Mouse (Mus musculus) neural tube, embryonic 12.5 days (tissue): ENCODE measurements at regions not wholly inside any gene's neighbourhood (a gene's known extent, or its start where the extent isn't known, plus 50 kb on each side); places are given as distances from the start of the nearest gene placed in this dataset.

ENCODE experiments used
- ATAC-seq: fragments of 200-750 bp; cut with Nextera tagmentation; 2 replicates; pipeline ENCODE4 v1.8.0; 2017; ENCODE audit warnings: low read depth, mild to moderate bottlenecking, moderate TSS enrichment, moderate library complexity; ENCODE audit not compliant: low FRiP score
- H3K27ac ChIP-seq: fragments of 300-500 bp; sonication (generic); 2 replicates; pipeline ENCODE4 v1.5.1; 2016
- H3K27me3 ChIP-seq: fragments of 300-500 bp; sonication (generic); replicated peaks from 2 replicates; pipeline ENCODE4 v1.6.1; 2016; ENCODE audit warnings: mild to moderate bottlenecking
- H3K36me3 ChIP-seq: fragments of 300-500 bp; sonication (generic); 2 replicates; pipeline ENCODE4 v1.6.1; 2016; ENCODE audit warnings: mild to moderate bottlenecking
- H3K4me1 ChIP-seq: fragments of 300-500 bp; sonication (generic); 2 replicates; pipeline ENCODE4 v1.6.1; 2016
- H3K4me2 ChIP-seq: fragments of 300-500 bp; sonication (generic); replicated peaks from 2 replicates; pipeline ENCODE4 v1.6.1; 2016; ENCODE audit warnings: mild to moderate bottlenecking
- H3K4me3 ChIP-seq: fragments of 300-500 bp; sonication (generic); 2 replicates; pipeline ENCODE4 v1.5.1; 2016
- H3K9ac ChIP-seq: fragments of 300-500 bp; sonication (generic); 2 replicates; pipeline ENCODE4 v1.6.1; 2016; ENCODE audit warnings: mild to moderate bottlenecking
- H3K9me3 ChIP-seq: fragments of 300-500 bp; sonication (generic); 2 replicates; pipeline ENCODE4 v1.6.1; 2016; ENCODE audit warnings: mild to moderate bottlenecking
- WGBS: fragments of 180-500 bp; shearing (Covaris S2); methylation state at CpG from one replicate; pipeline ENCODE4 v1.1.7; 2016; 5-methylcytosine and 5-hydroxymethylcytosine counted together

GRCm38 (mm10) chr13:72345647-72346133, 282.9 kb upstream of the Irx2 start:
- Histone ChIP-seq H3K4me2 (peak overlapping the region; percentile 35; the same call in 1 of the 2 replicates), H3K4me3 (no peak overlapping the region), H3K9me3 (no peaks in the 10 kb centered on the region), H3K27me3 (0 out of 2 replicates have a peak, but pooled peaks cover 1% of the 10 kb centered on the region), H3K27ac (no peak overlapping the region), H3K9ac (no peak overlapping the region), H3K36me3 (no peaks in the 10 kb centered on the region), H3K4me1 (peaks cover 9% of the 10 kb centered on the region; the same call in 1 of the 2 replicates)
- ATAC-seq: peak; percentile 74
- 6% methylated on average over 6 of the region's 6 CpGs for WGBS

GRCm38 (mm10) chr13:72346207-72346943, 282.2 kb upstream of the Irx2 start:
- ATAC-seq: peak; percentile 75
- Histone ChIP-seq H3K9ac (no peak overlapping the region), H3K4me1 (peaks cover 9% of the 10 kb centered on the region; the same call in 1 of the 2 replicates), H3K4me3 (no peak overlapping the region), H3K36me3 (no peaks in the 10 kb centered on the region), H3K4me2 (peak overlapping the region; percentile 35; the same call in 1 of the 2 replicates), H3K9me3 (no peaks in the 10 kb centered on the region), H3K27me3 (0 out of 2 replicates have a peak, but pooled peaks cover 3% of the 10 kb centered on the region), H3K27ac (no peak overlapping the region)
- 16% methylated on average over 21 of the region's 21 CpGs for WGBS

- Histone ChIP-seq H3K4me2 (no peak overlapping the region), H3K9ac (no peak overlapping the region), H3K27ac (no peak overlapping the region), H3K27me3 (0 out of 2 replicates have a peak, but pooled peaks cover 3% of the 10 kb centered on the region), H3K4me3 (no peak overlapping the region), H3K36me3 (no peaks in the 10 kb centered on the region), H3K9me3 (no peaks in the 10 kb centered on the region), H3K4me1 (peaks cover 9% of the 10 kb centered on the region; the same call in 1 of the 2 replicates)
- ATAC-seq: peak; percentile 14; the same call in 1 of the 2 replicates
- WGBS: 42% methylated on average over 14 of the region's 14 CpGs
Measured at GRCm38 (mm10) chr13:72346944-72347586, 281.6 kb upstream of the Irx2 start.

GRCm38 (mm10) chr13:72352641-72353181, 275.9 kb upstream of the Irx2 start:
- H3K27ac ChIP-seq: no peak overlapping the region
- no peak overlapping the region for H3K4me3 ChIP-seq
- H3K27me3 ChIP-seq: 0 out of 2 replicates have a peak, but pooled peaks cover 3% of the 10 kb centered on the region
- no peaks in the 10 kb centered on the region for H3K9me3 ChIP-seq
- H3K4me1 ChIP-seq: 0 out of 2 replicates have a peak, but pooled peaks cover 6% of the 10 kb centered on the region
- no peak overlapping the region for H3K9ac ChIP-seq
- H3K36me3 ChIP-seq: no peaks in the 10 kb centered on the region
- peak; percentile 79 for ATAC-seq
- peak overlapping the region; percentile 40 for H3K4me2 ChIP-seq
- 28% methylated on average over 18 of the region's 18 CpGs for WGBS

GRCm38 (mm10) chr13:72355297-72355696, 273.3 kb upstream of the Irx2 start:
- no peak for ATAC-seq
- H3K27me3 ChIP-seq: 0 out of 2 replicates have a peak, but pooled peaks cover 3% of the 10 kb centered on the region

GRCm38 (mm10) chr13:72355821-72356220, 272.8 kb upstream of the Irx2 start:
- Histone ChIP-seq H3K4me1 (0 out of 2 replicates have a peak, but pooled peaks cover 6% of the 10 kb centered on the region), H3K4me3 (no peak overlapping the region), H3K36me3 (no peaks in the 10 kb centered on the region), H3K27me3 (0 out of 2 replicates have a peak, but pooled peaks cover under 1% of the 10 kb centered on the region), H3K9ac (no peak overlapping the region), H3K4me2 (no peak overlapping the region), H3K27ac (no peak overlapping the region), H3K9me3 (no peaks in the 10 kb centered on the region)
- no peak for ATAC-seq
- whole genome bisulfite sequencing: 56% methylated on average over 3 of the region's 3 CpGs

More at GRCm38 (mm10) chr13:72355297-72355696, 273.3 kb upstream of the Irx2 start:
- Histone ChIP-seq H3K9me3 (no peaks in the 10 kb centered on the region), H3K4me3 (no peak overlapping the region), H3K4me2 (no peak overlapping the region), H3K4me1 (0 out of 2 replicates have a peak, but pooled peaks cover 6% of the 10 kb centered on the region), H3K9ac (no peak overlapping the region), H3K36me3 (no peaks in the 10 kb centered on the region), H3K27ac (no peak overlapping the region)
- 83% methylated on average over 1 of the region's 1 CpGs for WGBS

- Histone ChIP-seq H3K4me2 (no peak overlapping the region), H3K36me3 (no peaks in the 10 kb centered on the region), H3K27ac (no peak overlapping the region), H3K4me3 (no peak overlapping the region), H3K9ac (no peak overlapping the region), H3K4me1 (no peaks in the 10 kb centered on the region), H3K27me3 (0 out of 2 replicates have a peak, but pooled peaks cover 5% of the 10 kb centered on the region), H3K9me3 (no peaks in the 10 kb centered on the region)
- WGBS: 37% methylated on average over 8 of the region's 8 CpGs
- no peak for ATAC-seq
Measured at GRCm38 (mm10) chr13:72358243-72358904, 270.2 kb upstream of the Irx2 start.

- Histone ChIP-seq H3K4me3 (no peak overlapping the region; the same call in 1 of the 2 replicates), H3K9me3 (no peaks in the 10 kb centered on the region), H3K27me3 (peaks cover 18% of the 10 kb centered on the region; the same call in 1 of the 2 replicates), H3K4me1 (peaks cover 15% of the 10 kb centered on the region), H3K4me2 (peak overlapping the region; percentile 53), H3K9ac (no peak overlapping the region), H3K36me3 (no peaks in the 10 kb centered on the region), H3K27ac (no peak overlapping the region)
- WGBS: 8% methylated on average over 24 of the region's 24 CpGs
- ATAC-seq: peak; percentile 82
Measured at GRCm38 (mm10) chr13:72365534-72366271, 262.9 kb upstream of the Irx2 start.

GRCm38 (mm10) chr13:72366281-72366680, 262.3 kb upstream of the Irx2 start:
- peak; percentile 52; the same call in 1 of the 2 replicates for ATAC-seq
- Histone ChIP-seq H3K36me3 (no peaks in the 10 kb centered on the region), H3K9ac (no peak overlapping the region), H3K9me3 (no peaks in the 10 kb centered on the region), H3K4me3 (no peak overlapping the region; the same call in 1 of the 2 replicates), H3K27me3 (peaks cover 18% of the 10 kb centered on the region; the same call in 1 of the 2 replicates), H3K4me2 (peak overlapping the region; percentile 53), H3K4me1 (peaks cover 15% of the 10 kb centered on the region), H3K27ac (no peak overlapping the region)
- 43% methylated on average over 11 of the region's 11 CpGs for WGBS

- Histone ChIP-seq H3K4me3 (no peak overlapping the region), H3K36me3 (no peaks in the 10 kb centered on the region), H3K4me2 (no peak overlapping the region), H3K9me3 (no peaks in the 10 kb centered on the region), H3K27ac (no peak overlapping the region), H3K9ac (no peak overlapping the region), H3K4me1 (peaks cover 14% of the 10 kb centered on the region), H3K27me3 (peaks cover 3% of the 10 kb centered on the region; the same call in 1 of the 2 replicates)
- 83% methylated on average over 1 of the region's 1 CpGs for WGBS
- ATAC-seq: no peak
Measured at GRCm38 (mm10) chr13:72370131-72370530, 258.5 kb upstream of the Irx2 start.

GRCm38 (mm10) chr13:72370997-72371396, 257.6 kb upstream of the Irx2 start:
- WGBS: 66% methylated on average over 5 of the region's 5 CpGs
- Histone ChIP-seq H3K9ac (no peak overlapping the region), H3K36me3 (no peaks in the 10 kb centered on the region), H3K4me3 (no peak overlapping the region), H3K9me3 (no peaks in the 10 kb centered on the region), H3K4me1 (peaks cover 6% of the 10 kb centered on the region), H3K27ac (no peak overlapping the region), H3K27me3 (peaks cover 3% of the 10 kb centered on the region; the same call in 1 of the 2 replicates), H3K4me2 (no peak overlapping the region)
- ATAC-seq: no peak
